Mouse (Mus musculus): ENCODE measurements at regions not wholly inside any gene's neighbourhood (a gene's known extent, or its start where the extent isn't known, plus 50 kb on each side); places are given as distances from the start of the nearest gene placed in this dataset.
"Not testable (repeated sequence)": the region's sequence is repeated elsewhere in the genome, so short reads cannot be mapped to it uniquely, and the experiment has no call there.

- TF ChIP-seq POLR2A (IDR thresholded peaks at IDR 0.05; ENCODE audit: borderline replicate concordance, extremely low read depth, low read depth, low read length): no peak
- no peak for TF ChIP-seq CTCF (IDR thresholded peaks at IDR 0.05; ENCODE audit: insufficient read depth, low read length)
- 68% methylated on average over 1 of the region's 1 CpGs for WGBS
- no peak for DNase-seq
- H3K4me3 ChIP-seq (replicated peaks; ENCODE audit: extremely low read depth, low read depth, low read length): no peak overlapping the region
- no peaks in the 10 kb centered on the region for H3K4me1 ChIP-seq (ENCODE audit: control insufficient read depth, insufficient read depth, low read length)
These were observed 263.2 kb upstream of the Tusc1 start for GRCm38 (mm10) chr4:93598474-93598873.

- TF ChIP-seq POLR2A (IDR thresholded peaks at IDR 0.05; ENCODE audit: borderline replicate concordance, extremely low read depth, low read depth, low read length) (no peak), CTCF (IDR thresholded peaks at IDR 0.05; ENCODE audit: insufficient read depth, low read length) (no peak)
- Histone ChIP-seq H3K4me1 (ENCODE audit: control insufficient read depth, insufficient read depth, low read length) (no peaks in the 10 kb centered on the region), H3K4me3 (replicated peaks; ENCODE audit: extremely low read depth, low read depth, low read length) (no peak overlapping the region)
- 82% methylated on average over 1 of the region's 1 CpGs for WGBS
- no peak for DNase-seq
These were observed 249.0 kb upstream of the Tusc1 start for GRCm38 (mm10) chr4:93584328-93584727.

GRCm38 (mm10) chr4:93583670-93584303, 248.5 kb upstream of the Tusc1 start:
- Histone ChIP-seq H3K4me3 (replicated peaks; ENCODE audit: extremely low read depth, low read depth, low read length) (no peak overlapping the region), H3K4me1 (ENCODE audit: control insufficient read depth, insufficient read depth, low read length) (no peaks in the 10 kb centered on the region)
- TF ChIP-seq CTCF (IDR thresholded peaks at IDR 0.05; ENCODE audit: insufficient read depth, low read length): no peak
- no peak for TF ChIP-seq POLR2A (IDR thresholded peaks at IDR 0.05; ENCODE audit: borderline replicate concordance, extremely low read depth, low read depth, low read length)
- DNase-seq: no peak
- 56% methylated on average over 4 of the region's 4 CpGs for WGBS

- Histone ChIP-seq H3K4me1 (ENCODE audit: control insufficient read depth, insufficient read depth, low read length) (no peaks in the 10 kb centered on the region), H3K4me3 (replicated peaks; ENCODE audit: extremely low read depth, low read depth, low read length) (no peak overlapping the region)
- TF ChIP-seq CTCF (IDR thresholded peaks at IDR 0.05; ENCODE audit: insufficient read depth, low read length) (no peak), POLR2A (IDR thresholded peaks at IDR 0.05; ENCODE audit: borderline replicate concordance, extremely low read depth, low read depth, low read length) (no peak)
- WGBS: 75% methylated on average over 5 of the region's 5 CpGs
- no peak for DNase-seq
These were observed 244.0 kb upstream of the Tusc1 start for GRCm38 (mm10) chr4:93579343-93579742.

- whole genome bisulfite sequencing: 72% methylated on average over 5 of the region's 5 CpGs
These were observed 232.4 kb upstream of the Tusc1 start for GRCm38 (mm10) chr4:93567487-93568259.

GRCm38 (mm10) chr4:93555787-93556760, 220.8 kb upstream of the Tusc1 start:
- no peak for DNase-seq
- TF ChIP-seq POLR2A (IDR thresholded peaks at IDR 0.05; ENCODE audit: borderline replicate concordance, extremely low read depth, low read depth, low read length) (no peak), CTCF (IDR thresholded peaks at IDR 0.05; ENCODE audit: insufficient read depth, low read length) (no peak)
- WGBS: 71% methylated on average over 5 of the region's 5 CpGs
- no peak overlapping the region for H3K4me3 ChIP-seq (replicated peaks; ENCODE audit: extremely low read depth, low read depth, low read length)
- H3K4me1 ChIP-seq (ENCODE audit: control insufficient read depth, insufficient read depth, low read length): no peaks in the 10 kb centered on the region

More at GRCm38 (mm10) chr4:93567487-93568259, 232.4 kb upstream of the Tusc1 start:
- TF ChIP-seq CTCF (IDR thresholded peaks at IDR 0.05; ENCODE audit: insufficient read depth, low read length): no peak
- TF ChIP-seq POLR2A (IDR thresholded peaks at IDR 0.05; ENCODE audit: borderline replicate concordance, extremely low read depth, low read depth, low read length): no peak
- DNase-seq: no peak
- Histone ChIP-seq H3K4me3 (replicated peaks; ENCODE audit: extremely low read depth, low read depth, low read length) (no peak overlapping the region), H3K4me1 (ENCODE audit: control insufficient read depth, insufficient read depth, low read length) (no peaks in the 10 kb centered on the region)

GRCm38 (mm10) chr4:93555181-93555580, 219.9 kb upstream of the Tusc1 start:
- DNase-seq; H3K4me3 ChIP-seq (replicated peaks; ENCODE audit: extremely low read depth, low read depth, low read length); H3K4me1 ChIP-seq (ENCODE audit: control insufficient read depth, insufficient read depth, low read length): not testable (repeated sequence)
- 59% methylated on average over 2 of the region's 2 CpGs for WGBS

- WGBS: 64% methylated on average over 4 of the region's 4 CpGs
- Histone ChIP-seq H3K4me3 (replicated peaks; ENCODE audit: extremely low read depth, low read depth, low read length) (no peak overlapping the region), H3K4me1 (ENCODE audit: control insufficient read depth, insufficient read depth, low read length) (no peaks in the 10 kb centered on the region)
- no peak for TF ChIP-seq CTCF (IDR thresholded peaks at IDR 0.05; ENCODE audit: insufficient read depth, low read length)
- no peak for DNase-seq
These were observed 217.3 kb upstream of the Tusc1 start for GRCm38 (mm10) chr4:93552489-93553160.

- Histone ChIP-seq H3K4me1 (ENCODE audit: control insufficient read depth, insufficient read depth, low read length) (no peaks in the 10 kb centered on the region), H3K4me3 (replicated peaks; ENCODE audit: extremely low read depth, low read depth, low read length) (no peak overlapping the region)
- peak; percentile 2 for DNase-seq
- TF ChIP-seq POLR2A (IDR thresholded peaks at IDR 0.05; ENCODE audit: borderline replicate concordance, extremely low read depth, low read depth, low read length): no peak
- TF ChIP-seq CTCF (IDR thresholded peaks at IDR 0.05; ENCODE audit: insufficient read depth, low read length): no peak
These were observed 215.8 kb upstream of the Tusc1 start for GRCm38 (mm10) chr4:93551086-93551485.
